Mouse (Mus musculus) limb, embryonic 12.5 days (tissue): ENCODE results near the gene Ttk. TPM values are rescaled to one million over a fixed set of nuclear protein-coding genes. Genes with fewer than 3 reads are reported as not detected.

ENCODE experiments used
- ATAC-seq: fragments of 200-750 bp; cut with Nextera tagmentation; 2 replicates; pipeline ENCODE4 v1.8.0; 2017; ENCODE audit warnings: low read depth, moderate TSS enrichment; ENCODE audit not compliant: insufficient number of reproducible peaks, insufficient read depth, low FRiP score, low TSS enrichment
- H3K27ac ChIP-seq: fragments of 300-500 bp; sonication (generic); 2 replicates; pipeline ENCODE4 v1.5.1; 2016; ENCODE audit warnings: mild to moderate bottlenecking, moderate library complexity
- H3K27me3 ChIP-seq: fragments of 300-500 bp; sonication (generic); 2 replicates; pipeline ENCODE4 v1.6.1; 2016; ENCODE audit warnings: mild to moderate bottlenecking, moderate library complexity
- H3K36me3 ChIP-seq: fragments of 300-500 bp; sonication (generic); 2 replicates; pipeline ENCODE4 v1.6.1; 2016; ENCODE audit warnings: mild to moderate bottlenecking, moderate library complexity
- H3K4me1 ChIP-seq: fragments of 300-500 bp; sonication (generic); replicated peaks from 2 replicates; pipeline ENCODE4 v1.6.1; 2016
- H3K4me2 ChIP-seq: fragments of 300-500 bp; sonication (generic); 2 replicates; pipeline ENCODE4 v1.6.1; 2016; ENCODE audit warnings: mild to moderate bottlenecking, moderate library complexity
- H3K4me3 ChIP-seq: fragments of 300-500 bp; sonication (generic); replicated peaks from 2 replicates; pipeline ENCODE4 v1.5.1; 2016; ENCODE audit warnings: mild to moderate bottlenecking
- H3K9ac ChIP-seq: fragments of 300-500 bp; sonication (generic); replicated peaks from 2 replicates; pipeline ENCODE4 v1.6.1; 2016; ENCODE audit warnings: mild to moderate bottlenecking, moderate library complexity
- H3K9me3 ChIP-seq: fragments of 300-500 bp; sonication (generic); 2 replicates; pipeline ENCODE4 v1.6.1; 2016; ENCODE audit warnings: mild to moderate bottlenecking, moderate library complexity
- WGBS: fragments of 180-500 bp; shearing (Covaris S2); methylation state at CpG from one replicate; pipeline ENCODE4 v1.1.7; 2016; 5-methylcytosine and 5-hydroxymethylcytosine counted together
- polyA plus RNA-seq: library from polyadenylated mRNA; unstranded; fragments of >200 nt; fragmentation: Nextera tagmentation; extraction: Ambion mirVana; gene quantifications from 2 replicates; pipeline ENCODE4 v1.2.1, GENCODE M21; 2016

The Ttk gene
- polyA plus RNA-seq, 1 experiment from 2014 or later: 44.0 TPM

DNA sequence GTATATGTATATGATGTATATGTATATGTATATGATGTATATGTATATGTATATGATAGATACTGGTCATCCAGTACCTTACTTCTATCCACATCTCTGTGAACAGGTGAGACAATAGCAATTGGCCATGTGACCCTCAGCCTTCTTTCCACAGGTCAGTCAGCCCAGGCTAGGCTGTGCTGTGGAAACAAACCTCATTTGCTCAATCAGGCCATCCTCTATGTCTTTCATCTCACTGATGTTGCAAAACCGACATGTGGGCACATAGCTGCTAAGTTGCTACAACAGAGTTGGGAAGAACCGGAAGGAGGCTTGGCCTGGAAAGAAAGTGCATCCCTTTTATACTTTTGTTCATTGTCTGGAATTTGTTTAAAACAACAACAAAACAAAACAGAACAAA is 67.6 kb downstream of the Ttk start:
- H3K9me3 ChIP-seq: no peaks in the 10 kb centered on the region
- no peaks in the 10 kb centered on the region for H3K4me1 ChIP-seq
- no peak overlapping the region for H3K4me2 ChIP-seq
- no peak for ATAC-seq
- 85% methylated on average over 2 of the region's 2 CpGs for WGBS
- no peak overlapping the region for H3K27ac ChIP-seq
- H3K9ac ChIP-seq: no peak overlapping the region
- H3K36me3 ChIP-seq: no peaks in the 10 kb centered on the region
- H3K27me3 ChIP-seq: no peaks in the 10 kb centered on the region
- H3K4me3 ChIP-seq: no peak overlapping the region

DNA sequence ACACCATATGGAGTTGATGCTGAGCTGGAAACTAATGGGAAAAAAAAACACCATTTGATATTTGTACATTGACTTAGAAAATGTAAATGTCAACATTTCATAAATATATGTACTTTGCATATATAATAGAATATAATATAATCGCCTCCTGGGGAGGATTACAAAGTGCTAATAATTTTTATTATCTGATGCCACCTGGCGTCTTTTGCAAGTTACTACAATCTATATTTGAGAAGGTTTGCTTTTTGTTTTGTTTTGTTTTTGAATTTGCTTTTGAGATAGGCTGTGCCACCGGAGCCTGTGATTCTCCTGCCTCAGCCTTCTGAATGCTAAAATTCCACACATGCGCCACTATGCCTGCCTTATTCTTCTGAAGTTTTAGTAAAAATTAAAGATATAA is 71.3 kb downstream of the Ttk start:
- H3K27me3 ChIP-seq: no peaks in the 10 kb centered on the region
- H3K27ac ChIP-seq: no peak overlapping the region
- no peak overlapping the region for H3K4me3 ChIP-seq
- H3K4me1 ChIP-seq: no peaks in the 10 kb centered on the region
- H3K4me2 ChIP-seq: no peak overlapping the region
- no peaks in the 10 kb centered on the region for H3K36me3 ChIP-seq
- 77% methylated on average over 4 of the region's 4 CpGs for WGBS
- ATAC-seq: no peak
- H3K9me3 ChIP-seq: no peaks in the 10 kb centered on the region
- no peak overlapping the region for H3K9ac ChIP-seq

DNA sequence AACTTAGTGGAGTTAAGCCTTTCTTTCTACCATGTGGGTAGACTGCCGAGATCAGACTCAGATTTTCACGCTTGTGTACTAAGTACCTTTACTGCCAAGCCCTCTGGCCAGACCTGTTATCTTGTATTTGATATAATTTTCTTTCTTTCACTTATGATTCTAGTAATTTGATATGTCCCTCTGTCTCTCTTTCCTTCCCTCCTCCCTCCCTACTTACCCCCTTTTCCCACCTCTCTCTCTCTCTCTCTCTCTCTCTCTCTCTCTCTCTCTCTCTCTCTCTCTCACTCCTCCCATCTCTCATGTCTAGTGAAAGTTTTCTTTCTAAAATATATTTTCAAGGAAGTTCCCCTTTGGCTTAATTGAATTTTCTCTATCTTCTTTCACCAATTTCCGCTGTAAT is 72.5 kb downstream of the Ttk start:
- 75% methylated on average over 3 of the region's 3 CpGs for WGBS
- Histone ChIP-seq H3K27ac (no peak overlapping the region), H3K9me3 (no peaks in the 10 kb centered on the region)

DNA sequence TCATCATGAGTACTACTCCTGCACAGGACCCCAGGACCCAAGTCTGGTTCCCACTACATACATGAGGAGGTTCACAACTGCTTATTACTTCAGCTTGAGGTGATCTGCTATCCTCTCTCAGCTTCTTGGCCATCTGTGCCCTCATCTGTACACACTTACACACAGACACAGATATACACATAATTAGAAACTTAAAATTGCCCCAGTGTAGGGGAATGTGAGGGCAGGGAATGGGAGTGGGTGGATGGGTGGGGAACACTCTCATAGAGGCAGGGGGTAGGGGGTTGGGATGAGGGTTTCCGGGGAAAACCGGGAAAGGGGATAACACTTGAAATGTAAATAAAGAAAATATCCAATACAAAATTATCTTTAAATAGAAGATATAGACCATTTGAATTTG is 75.3 kb downstream of the Ttk start:
- Histone ChIP-seq H3K36me3 (no peaks in the 10 kb centered on the region), H3K4me2 (no peak overlapping the region), H3K27ac (no peak overlapping the region), H3K4me1 (no peaks in the 10 kb centered on the region), H3K9ac (no peak overlapping the region), H3K9me3 (no peaks in the 10 kb centered on the region), H3K27me3 (no peaks in the 10 kb centered on the region), H3K4me3 (no peak overlapping the region)
- WGBS: 94% methylated on average over 2 of the region's 2 CpGs
- ATAC-seq: no peak

More for the DNA sequence above, 72.5 kb downstream of the Ttk start:
- no peaks in the 10 kb centered on the region for H3K36me3 ChIP-seq
- H3K4me3 ChIP-seq: no peak overlapping the region
- H3K4me1 ChIP-seq: no peaks in the 10 kb centered on the region
- no peak overlapping the region for H3K4me2 ChIP-seq
- H3K27me3 ChIP-seq: no peaks in the 10 kb centered on the region
- ATAC-seq: no peak
- H3K9ac ChIP-seq: no peak overlapping the region

DNA sequence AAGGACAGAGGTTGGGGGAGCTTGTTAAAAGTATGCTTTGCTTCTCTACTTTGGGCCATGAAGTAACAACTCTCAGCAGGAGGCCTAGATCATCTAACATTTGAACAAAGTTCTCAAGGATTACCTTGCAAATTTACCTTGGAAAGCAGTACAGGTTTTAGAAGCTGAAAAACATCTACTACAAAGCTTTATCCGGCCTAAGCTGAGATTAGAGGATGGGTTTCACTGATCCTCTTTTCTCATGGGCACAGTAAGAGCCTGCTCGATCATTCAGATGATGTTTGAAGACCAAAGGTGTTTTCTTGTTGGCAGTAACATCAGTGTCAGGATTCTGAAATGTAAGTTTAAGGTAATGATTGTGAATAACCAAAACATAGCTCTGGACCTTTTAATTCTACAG is 76.4 kb downstream of the Ttk start:
- no peak overlapping the region for H3K4me2 ChIP-seq
- no peaks in the 10 kb centered on the region for H3K4me1 ChIP-seq
- no peaks in the 10 kb centered on the region for H3K36me3 ChIP-seq
- no peaks in the 10 kb centered on the region for H3K27me3 ChIP-seq
- WGBS: 94% methylated on average over 2 of the region's 2 CpGs
- no peaks in the 10 kb centered on the region for H3K9me3 ChIP-seq
- H3K27ac ChIP-seq: no peak overlapping the region
- no peak overlapping the region for H3K4me3 ChIP-seq
- no peak overlapping the region for H3K9ac ChIP-seq
- no peak for ATAC-seq

Other genes starting within 250 kb of the Ttk start
- 20.1 and 21.0 TPM in 2 replicates for gene Elovl4, start 28.4 kb upstream of the Ttk start, polyA plus RNA-seq
- gene Bckdhb, start 90.5 kb downstream of the Ttk start, polyA plus RNA-seq: 60.9 and 62.1 TPM in 2 replicates